Mouse (Mus musculus) heart, embryonic 10.5 days (tissue): ENCODE results near the gene Disc1. TPM values are rescaled to one million over a fixed set of nuclear protein-coding genes. Genes with fewer than 3 reads are reported as not detected.

Source experiments
- DNase-seq: peaks from one replicate; pipeline ENCODE4 v3.0.0-alpha.2; 2017; ENCODE audit warnings: low spot score
- H3K27ac ChIP-seq: fragments of 300-500 bp; sonication (generic); 2 replicates; pipeline ENCODE4 v1.5.1; 2016; ENCODE audit warnings: mild to moderate bottlenecking
- H3K27me3 ChIP-seq: fragments of 300-500 bp; sonication (generic); 2 replicates; pipeline ENCODE4 v1.6.1; 2016; ENCODE audit warnings: mild to moderate bottlenecking; ENCODE audit not compliant: poor library complexity, insufficient read depth, severe bottlenecking
- H3K36me3 ChIP-seq: fragments of 300-500 bp; sonication (generic); 2 replicates; pipeline ENCODE4 v1.6.1; 2016; ENCODE audit warnings: mild to moderate bottlenecking, moderate library complexity
- H3K4me1 ChIP-seq: fragments of 300-500 bp; sonication (generic); 2 replicates; pipeline ENCODE4 v1.6.1; 2016; ENCODE audit warnings: mild to moderate bottlenecking
- H3K4me3 ChIP-seq: fragments of 300-500 bp; sonication (generic); 2 replicates; pipeline ENCODE4 v1.5.1; 2016; ENCODE audit warnings: mild to moderate bottlenecking, moderate library complexity
- H3K9me3 ChIP-seq: fragments of 300-500 bp; sonication (generic); 2 replicates; pipeline ENCODE4 v1.6.1; 2016; ENCODE audit warnings: mild to moderate bottlenecking, moderate library complexity
- WGBS: fragments of 180-500 bp; shearing (Covaris S2); methylation state at CpG from one replicate; pipeline ENCODE4 v1.1.7; 2016; 5-methylcytosine and 5-hydroxymethylcytosine counted together
- polyA plus RNA-seq: library from polyadenylated mRNA; unstranded; fragments of >200 nt; fragmentation: Nextera tagmentation; extraction: Ambion mirVana; gene quantifications from 2 replicates; pipeline ENCODE4 v1.2.1, GENCODE M21; 2016

Gene Disc1
- polyA plus RNA-seq, 1 experiment from 2014 or later: 2.8 TPM

DNA sequence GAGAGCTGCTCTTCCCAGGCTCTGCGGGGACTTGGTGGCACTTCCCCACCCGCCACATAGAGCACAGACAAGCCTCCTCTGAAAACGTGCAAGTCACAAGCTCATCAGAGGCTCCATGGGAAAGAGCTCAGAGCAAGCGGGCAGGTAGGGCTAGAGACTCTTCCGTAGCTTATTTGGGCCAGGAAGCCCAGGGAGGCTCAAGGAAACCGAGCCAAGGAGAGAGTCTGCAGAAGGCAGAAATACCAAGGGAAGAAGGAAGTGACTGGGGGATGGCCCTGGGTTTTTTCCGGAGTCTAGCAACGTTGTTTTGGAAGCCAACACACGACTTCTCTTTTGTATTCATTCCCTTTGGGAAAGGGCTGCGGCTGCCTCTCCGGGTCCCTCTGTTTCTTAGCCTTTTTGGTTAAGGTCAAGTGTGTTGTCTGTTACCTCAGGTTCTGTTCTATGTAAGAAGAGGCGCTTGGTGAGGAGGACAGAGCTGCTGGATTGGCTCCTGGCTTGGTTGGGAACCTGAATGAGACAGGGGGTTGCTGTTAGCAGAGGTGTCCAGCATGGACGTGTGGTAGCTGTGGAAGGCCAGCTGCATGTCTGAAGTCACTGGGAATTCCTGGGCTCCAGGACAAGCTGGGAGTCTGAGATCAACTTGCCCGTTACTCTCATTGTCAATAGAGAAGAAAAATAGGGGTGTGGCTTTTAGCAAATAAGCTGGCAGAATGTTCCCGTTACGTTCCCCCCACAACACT lies 145.4 kb downstream of the Disc1 start:
- 71% methylated on average over 16 of the region's 16 CpGs for WGBS
- no peaks in the 10 kb centered on the region for H3K9me3 ChIP-seq
- H3K4me3 ChIP-seq: no peak overlapping the region
- no peak for DNase-seq
- H3K27me3 ChIP-seq: no peaks in the 10 kb centered on the region
- peaks cover 75% of the 10 kb centered on the region for H3K4me1 ChIP-seq
- H3K27ac ChIP-seq: peak overlapping the region; percentile 69
- no peaks in the 10 kb centered on the region for H3K36me3 ChIP-seq

DNA sequence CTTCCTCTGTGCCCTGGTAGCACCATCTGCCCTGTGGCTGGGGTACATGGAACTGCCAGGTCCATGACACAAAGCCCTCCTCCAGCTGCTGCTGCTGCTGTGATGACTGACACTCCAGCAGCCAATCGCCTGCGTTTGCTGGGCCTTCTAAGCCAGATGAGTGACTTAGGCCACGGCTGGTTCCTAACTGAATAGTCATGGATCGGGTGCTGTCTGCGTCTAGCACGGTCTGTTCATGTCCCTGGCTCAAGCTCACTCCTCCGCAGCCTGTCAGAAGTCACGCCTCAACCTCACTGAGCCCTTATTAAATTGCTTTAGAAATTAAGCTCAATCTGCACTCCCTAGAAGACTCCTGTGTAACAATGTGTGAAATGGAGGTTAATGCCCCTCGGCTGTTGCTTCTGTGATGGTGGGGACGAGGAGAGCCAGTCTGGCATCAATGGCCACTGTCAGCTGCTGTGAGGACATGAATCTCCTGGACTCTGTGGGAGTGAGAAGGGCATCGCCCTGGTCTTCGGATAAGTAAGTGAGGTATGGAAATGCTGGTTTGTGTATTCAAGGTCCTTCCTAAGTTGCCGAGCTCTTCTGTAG lies 146.4 kb downstream of the Disc1 start:
- no peak for DNase-seq
- no peaks in the 10 kb centered on the region for H3K27me3 ChIP-seq
- WGBS: 84% methylated on average over 13 of the region's 13 CpGs
- no peaks in the 10 kb centered on the region for H3K36me3 ChIP-seq
- H3K9me3 ChIP-seq: no peaks in the 10 kb centered on the region
- H3K4me1 ChIP-seq: peaks cover 72% of the 10 kb centered on the region
- H3K27ac ChIP-seq: peak overlapping the region; percentile 69; the same call in 1 of the 2 replicates
- H3K4me3 ChIP-seq: no peak overlapping the region

- DNase-seq: no peak
- Histone ChIP-seq H3K4me1 (peaks cover 62% of the 10 kb centered on the region), H3K27ac (peak overlapping the region; percentile 24; the same call in 1 of the 2 replicates), H3K36me3 (no peaks in the 10 kb centered on the region), H3K9me3 (no peaks in the 10 kb centered on the region), H3K27me3 (no peaks in the 10 kb centered on the region), H3K4me3 (no peak overlapping the region)
- WGBS: 78% methylated on average over 6 of the region's 6 CpGs
Measured at GRCm38 (mm10) chr8:125201650-125202049, 147.7 kb downstream of the Disc1 start.

DNA sequence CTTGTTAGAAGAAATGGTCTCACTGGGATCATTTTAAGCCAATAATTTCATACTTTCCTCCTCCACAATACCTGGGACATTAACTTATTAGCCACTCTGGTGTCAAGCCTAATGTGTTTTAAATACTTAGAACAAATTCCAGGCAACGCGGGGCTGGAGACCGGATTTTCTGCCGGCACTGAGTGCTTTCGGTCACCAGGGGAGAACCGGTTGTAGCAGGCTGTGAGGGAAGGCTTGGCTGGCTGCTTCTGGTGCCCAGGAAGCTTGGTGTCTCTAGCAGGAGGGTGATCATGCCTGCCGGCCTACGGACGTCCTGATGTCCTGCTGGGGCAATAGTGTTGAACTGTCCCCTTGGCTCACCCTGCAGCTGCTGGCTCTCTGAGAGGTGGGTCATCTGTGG lies 149.0 kb downstream of the Disc1 start:
- 62% methylated on average over 9 of the region's 9 CpGs for WGBS
- H3K27me3 ChIP-seq: no peaks in the 10 kb centered on the region
- H3K4me1 ChIP-seq: peaks cover 54% of the 10 kb centered on the region
- H3K27ac ChIP-seq: peak overlapping the region; percentile 79
- no peak overlapping the region for H3K4me3 ChIP-seq
- DNase-seq: no peak
- H3K9me3 ChIP-seq: no peaks in the 10 kb centered on the region
- H3K36me3 ChIP-seq: no peaks in the 10 kb centered on the region

GRCm38 (mm10) chr8:125205556-125205955 lies 151.6 kb downstream of the Disc1 start:
- Histone ChIP-seq H3K4me3 (no peak overlapping the region), H3K4me1 (peaks cover 41% of the 10 kb centered on the region), H3K27ac (0 out of 2 replicates have a peak overlapping the region, but pooled peaks have one; percentile 8), H3K36me3 (no peaks in the 10 kb centered on the region), H3K27me3 (no peaks in the 10 kb centered on the region), H3K9me3 (no peaks in the 10 kb centered on the region)
- no peak for DNase-seq
- 84% methylated on average over 4 of the region's 4 CpGs for WGBS

DNA sequence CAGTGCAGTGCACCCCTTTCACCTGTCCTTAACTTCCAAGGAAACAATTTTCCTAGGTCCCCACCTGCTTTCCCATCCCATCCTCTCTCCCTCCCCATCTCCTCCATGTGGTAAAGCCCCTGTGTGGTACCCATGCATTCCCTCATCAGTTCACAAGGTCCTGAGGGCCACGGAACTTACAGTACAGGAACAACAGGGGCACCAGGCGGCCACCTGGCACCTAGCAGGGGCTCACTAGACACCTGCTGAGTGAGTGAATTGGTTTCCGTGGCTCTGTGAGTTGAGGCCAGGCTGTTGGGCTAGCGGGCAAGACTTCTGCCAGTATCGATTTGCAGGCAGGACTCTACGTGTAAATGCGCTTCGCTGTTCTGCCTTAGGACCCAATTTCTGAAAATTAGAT lies 152.4 kb downstream of the Disc1 start:
- Histone ChIP-seq H3K36me3 (no peaks in the 10 kb centered on the region), H3K4me1 (peaks cover 36% of the 10 kb centered on the region), H3K4me3 (no peak overlapping the region), H3K27ac (no peak overlapping the region), H3K9me3 (no peaks in the 10 kb centered on the region), H3K27me3 (no peaks in the 10 kb centered on the region)
- WGBS: 76% methylated on average over 8 of the region's 8 CpGs
- DNase-seq: no peak

DNA sequence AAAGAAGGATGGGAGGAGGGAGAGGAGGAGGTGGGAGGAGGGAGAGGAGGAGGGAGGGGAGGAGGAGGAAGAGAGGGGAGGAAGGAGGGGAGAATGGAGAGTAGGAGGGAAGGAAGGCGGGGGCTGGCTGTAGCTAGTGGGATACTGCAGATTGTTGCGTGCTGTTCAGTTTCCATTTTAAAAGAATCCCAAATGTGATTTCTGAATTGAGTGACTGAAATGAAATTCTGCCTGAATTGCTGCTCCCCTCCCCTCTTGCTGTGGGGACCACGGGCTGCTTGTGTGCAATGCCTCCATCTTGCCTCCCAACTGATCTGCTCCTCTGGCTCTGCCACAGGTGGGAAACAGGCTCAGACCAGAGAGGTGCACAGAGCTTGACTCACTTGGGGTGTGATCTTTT lies 153.0 kb downstream of the Disc1 start:
- H3K4me3 ChIP-seq: no peak overlapping the region
- no peaks in the 10 kb centered on the region for H3K27me3 ChIP-seq
- no peak for DNase-seq
- peaks cover 33% of the 10 kb centered on the region for H3K4me1 ChIP-seq
- no peak overlapping the region for H3K27ac ChIP-seq
- H3K9me3 ChIP-seq: no peaks in the 10 kb centered on the region
- H3K36me3 ChIP-seq: no peaks in the 10 kb centered on the region
- 77% methylated on average over 3 of the region's 3 CpGs for WGBS

DNA sequence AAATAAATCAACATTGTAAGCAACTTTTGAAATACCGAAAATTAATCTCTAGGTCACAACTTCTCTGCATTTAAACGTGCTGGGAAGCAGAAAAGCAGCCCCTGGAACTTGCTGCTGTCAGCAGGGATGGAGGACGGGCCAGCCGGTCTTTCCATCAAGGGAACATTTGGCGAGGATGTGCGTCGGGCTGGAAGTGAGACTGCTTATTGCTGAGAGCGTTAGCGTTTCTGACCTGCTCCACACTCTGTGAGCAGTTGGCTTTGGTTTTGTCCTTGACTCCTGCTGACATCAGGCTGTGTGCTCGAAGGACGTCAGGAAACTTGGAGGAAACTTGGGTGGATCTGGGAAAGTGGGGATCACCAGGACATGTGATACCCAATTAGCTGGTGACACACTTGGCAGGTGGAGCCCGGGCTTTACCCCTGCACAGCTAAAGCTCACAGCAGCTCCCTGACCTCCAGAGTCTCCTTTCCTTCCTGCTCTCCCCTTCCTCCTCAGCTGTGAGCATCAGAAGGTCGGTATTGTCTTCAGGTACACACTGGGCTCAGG lies 158.7 kb downstream of the Disc1 start:
- no peaks in the 10 kb centered on the region; the same call in 1 of the 2 replicates for H3K27me3 ChIP-seq
- no peak for DNase-seq
- no peak overlapping the region for H3K4me3 ChIP-seq
- H3K27ac ChIP-seq: no peak overlapping the region
- H3K4me1 ChIP-seq: peaks cover 28% of the 10 kb centered on the region
- H3K9me3 ChIP-seq: no peaks in the 10 kb centered on the region
- H3K36me3 ChIP-seq: no peaks in the 10 kb centered on the region
- 67% methylated on average over 13 of the region's 13 CpGs for WGBS

DNA sequence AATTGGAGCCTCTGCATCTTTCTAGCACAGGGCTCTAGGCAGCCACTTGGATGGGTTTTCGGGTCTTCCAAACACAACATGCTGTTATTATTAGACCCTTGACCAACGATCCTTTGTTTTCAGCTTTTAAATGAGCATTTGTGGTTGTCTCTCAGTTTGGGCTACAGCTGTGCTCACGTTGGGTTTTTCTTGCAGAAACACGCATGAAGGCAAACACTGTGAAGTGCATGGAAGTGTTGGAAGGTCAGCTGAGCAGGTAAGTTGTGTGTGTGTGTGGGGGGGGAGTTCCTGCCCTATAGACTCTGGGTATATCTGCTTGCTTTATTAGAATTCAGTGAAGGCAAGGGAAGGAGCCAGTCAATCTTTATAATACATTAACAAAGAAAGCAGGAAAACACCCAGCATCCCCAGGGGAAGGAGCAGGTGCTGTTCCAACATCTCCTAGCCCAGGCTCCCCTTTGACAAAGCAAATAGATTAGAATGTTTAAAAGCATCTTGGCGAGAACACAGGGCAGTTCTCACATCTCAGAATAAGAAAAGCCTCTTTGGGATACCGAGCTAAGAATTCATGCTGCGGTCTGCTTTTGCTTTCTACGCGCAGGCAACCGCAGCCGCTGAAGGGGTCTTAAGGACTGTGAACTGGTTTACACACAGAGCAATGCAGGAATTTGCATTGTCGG lies 164.0 kb downstream of the Disc1 start:
- no peaks in the 10 kb centered on the region; the same call in 1 of the 2 replicates for H3K27me3 ChIP-seq
- H3K4me1 ChIP-seq: peaks cover 46% of the 10 kb centered on the region
- WGBS: 52% methylated on average over 12 of the region's 12 CpGs
- peak overlapping the region; percentile 0; the same call in 1 of the 2 replicates for H3K27ac ChIP-seq
- no peak for DNase-seq
- H3K36me3 ChIP-seq: no peaks in the 10 kb centered on the region
- H3K4me3 ChIP-seq: no peak overlapping the region
- no peaks in the 10 kb centered on the region for H3K9me3 ChIP-seq

DNA sequence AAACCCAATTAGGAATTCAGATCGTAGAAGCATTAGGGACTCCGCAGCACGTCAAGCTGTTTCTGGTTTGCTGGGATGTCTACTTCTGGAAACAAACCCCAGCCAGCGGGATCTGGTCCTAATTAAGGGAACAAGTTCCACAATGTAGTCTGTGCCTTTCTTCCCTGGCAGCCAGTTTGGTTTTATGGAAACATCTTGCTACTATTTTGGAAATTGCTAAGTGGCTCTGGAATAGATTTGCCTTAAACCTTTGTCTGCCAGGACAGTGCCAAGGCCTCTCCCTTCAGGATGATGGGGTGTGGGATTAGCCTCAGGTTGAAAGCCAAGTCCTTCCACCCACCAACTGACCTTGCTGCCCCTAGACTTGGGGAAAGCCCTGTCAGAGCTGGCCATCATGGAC lies 164.7 kb downstream of the Disc1 start:
- WGBS: 47% methylated on average over 4 of the region's 4 CpGs
- Histone ChIP-seq H3K27me3 (no peaks in the 10 kb centered on the region), H3K36me3 (no peaks in the 10 kb centered on the region), H3K27ac (peak overlapping the region; percentile 45; the same call in 1 of the 2 replicates), H3K9me3 (no peaks in the 10 kb centered on the region), H3K4me3 (no peak overlapping the region), H3K4me1 (peaks cover 51% of the 10 kb centered on the region)
- no peak for DNase-seq

- H3K27ac ChIP-seq: peak overlapping the region; percentile 81
- DNase-seq: no peak
- H3K9me3 ChIP-seq: no peaks in the 10 kb centered on the region
- peaks cover 67% of the 10 kb centered on the region for H3K4me1 ChIP-seq
- WGBS: 47% methylated on average over 5 of the region's 5 CpGs
- H3K4me3 ChIP-seq: no peak overlapping the region
- no peaks in the 10 kb centered on the region for H3K27me3 ChIP-seq
- H3K36me3 ChIP-seq: no peaks in the 10 kb centered on the region
Measured at GRCm38 (mm10) chr8:125220608-125221007, 166.6 kb downstream of the Disc1 start.

DNA sequence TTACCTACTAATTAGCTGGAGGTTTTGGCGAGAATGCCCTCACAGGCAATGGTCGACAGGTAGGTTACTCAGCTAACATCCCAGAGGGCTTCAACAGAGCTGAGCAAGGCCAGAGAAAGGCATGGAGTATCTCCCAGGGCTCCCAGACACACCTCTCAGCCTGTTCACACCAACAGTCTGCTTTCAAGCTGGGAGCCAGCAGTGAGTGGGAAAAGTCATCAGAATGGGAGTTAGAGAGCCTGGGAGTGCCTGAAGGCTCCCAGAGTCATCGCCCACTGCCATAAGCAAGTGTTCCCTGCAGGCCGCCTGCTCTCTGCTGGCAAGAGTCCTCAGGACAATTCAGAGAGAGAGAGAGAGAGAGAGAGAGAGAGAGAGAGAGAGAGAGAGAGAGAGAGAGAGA lies 167.1 kb downstream of the Disc1 start:
- DNase-seq: no peak

More for the DNA sequence above, 167.1 kb downstream of the Disc1 start:
- Histone ChIP-seq H3K4me3 (no peak overlapping the region), H3K27ac (peak overlapping the region; percentile 81), H3K27me3 (no peaks in the 10 kb centered on the region), H3K4me1 (peaks cover 67% of the 10 kb centered on the region), H3K9me3 (no peaks in the 10 kb centered on the region), H3K36me3 (no peaks in the 10 kb centered on the region)
- 57% methylated on average over 4 of the region's 4 CpGs for WGBS
